8 mouse cellular contexts compared by ENCODE assay signal in the genomic region with DNA sequence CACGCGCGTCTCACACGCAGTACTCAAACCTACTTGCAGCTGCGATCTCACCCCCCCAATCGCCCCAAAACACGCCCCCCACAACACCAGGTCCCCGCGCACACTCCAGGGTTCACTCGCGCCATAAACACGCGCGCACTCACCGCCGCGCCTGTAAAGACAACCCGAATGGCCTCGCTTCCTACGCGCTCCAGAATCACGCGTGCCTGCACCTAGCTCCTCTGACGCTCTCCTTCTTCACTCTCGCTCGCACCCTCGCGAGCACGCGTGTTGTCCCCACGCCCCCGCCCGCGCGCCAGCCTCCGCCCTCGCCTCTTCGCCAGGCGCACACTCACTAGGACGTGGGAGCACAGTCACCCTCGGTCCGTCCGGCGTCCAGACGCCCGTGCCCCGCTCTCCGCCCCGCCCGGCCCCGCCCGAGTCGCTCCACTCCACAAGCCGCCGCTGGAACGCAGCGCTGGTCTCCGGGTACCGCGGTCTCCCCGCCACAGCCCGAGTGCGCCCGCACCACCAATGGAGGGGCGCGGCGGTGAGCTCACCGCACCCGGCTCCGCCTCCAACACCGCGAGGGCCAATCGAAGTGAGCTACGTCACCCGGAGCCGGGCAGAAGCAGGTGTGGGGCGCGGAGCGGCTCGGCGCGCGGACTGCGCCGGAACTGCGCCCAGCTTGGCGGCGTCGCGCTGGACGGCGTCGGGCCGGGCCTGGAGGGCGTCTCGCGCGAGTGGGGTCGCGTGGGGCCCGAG. TPM values are rescaled to one million over a fixed set of nuclear protein-coding genes. Genes with fewer than 3 reads are reported as not detected.
DNase-seq lines count a peak whose midpoint lies in the region; ATAC-seq lines count a peak whose summit lies in the region.

No protein-coding gene starts in this region.

- H3K4me3 ChIP-seq in forebrain, embryonic 12.5 days (replicated peaks): peak overlapping the region; percentile 92
- peak overlapping the region; percentile 70 for H3K4me3 ChIP-seq in heart, embryonic 15.5 days
- H3K4me3 ChIP-seq in liver, embryonic 12.5 days: peak overlapping the region; percentile 54

- under 1% methylated on average over 96 of the region's 101 CpGs for WGBS in forebrain, embryonic 12.5 days
- under 1% methylated on average over 100 of the region's 101 CpGs for WGBS in heart, embryonic 15.5 days
- WGBS in liver, embryonic 12.5 days (ENCODE audit: insufficient replicate concordance): 1% methylated on average over 80 of the region's 101 CpGs

- peak; percentile 80 to 83 for DNase-seq in B cell, adult 2 months
- peak; percentile 35 for DNase-seq in c-Kit-positive CD71-negative TER-119-negative erythroid progenitor cells, embryonic 14.5 days (ENCODE audit: low read depth)
- DNase-seq in kidney, postnatal 10 days: peak; percentile 93
- DNase-seq in neural tube, embryonic 10.5 days (ENCODE audit: extremely low spot score, low spot score): peak; percentile 93
- DNase-seq in splenic B cell, adult 2 months (ENCODE audit: low read depth, low spot score): peak; percentile 80

- H3K9ac ChIP-seq in forebrain, embryonic 12.5 days: peak overlapping the region; percentile 89
- peak overlapping the region; percentile 74 for H3K9ac ChIP-seq in heart, embryonic 15.5 days
- peak overlapping the region; percentile 35; the same call in 1 of the 2 replicates for H3K9ac ChIP-seq in liver, embryonic 12.5 days

- H3K4me1 ChIP-seq in forebrain, embryonic 12.5 days: peaks cover 46% of the 10 kb centered on the region
- H3K4me1 ChIP-seq in heart, embryonic 15.5 days (replicated peaks): peaks cover 23% of the 10 kb centered on the region
- H3K4me1 ChIP-seq in liver, embryonic 12.5 days: peaks cover 12% of the 10 kb centered on the region

- peak; percentile 99 for ATAC-seq in forebrain, embryonic 12.5 days (ENCODE audit: low FRiP score)
- peak; percentile 97 for ATAC-seq in heart, embryonic 15.5 days (replicated peaks; ENCODE audit: insufficient number of reproducible peaks, insufficient read depth, low FRiP score, low read depth)
- ATAC-seq in liver, embryonic 12.5 days: peak; percentile 92

- H3K4me2 ChIP-seq in forebrain, embryonic 12.5 days: peak overlapping the region; percentile 82
- H3K4me2 ChIP-seq in heart, embryonic 15.5 days: peak overlapping the region; percentile 89
- peak overlapping the region; percentile 81 for H3K4me2 ChIP-seq in liver, embryonic 12.5 days

- H3K27ac ChIP-seq in forebrain, embryonic 12.5 days: peak overlapping the region; percentile 96
- H3K27ac ChIP-seq in heart, embryonic 15.5 days: peak overlapping the region; percentile 92
- no peak overlapping the region for H3K27ac ChIP-seq in liver, embryonic 12.5 days

- no peaks in the 10 kb centered on the region for H3K36me3 ChIP-seq in forebrain, embryonic 12.5 days (replicated peaks)
- H3K36me3 ChIP-seq in heart, embryonic 15.5 days: no peaks in the 10 kb centered on the region
- H3K36me3 ChIP-seq in liver, embryonic 12.5 days: no peaks in the 10 kb centered on the region
- H3K36me3 ChIP-seq in splenic B cell, adult 2 months (ENCODE audit: control insufficient read depth, insufficient read depth, low read length, poor library complexity, severe bottlenecking): no peaks in the 10 kb centered on the region

- no peaks in the 10 kb centered on the region for H3K9me3 ChIP-seq in forebrain, embryonic 12.5 days
- H3K9me3 ChIP-seq in heart, embryonic 15.5 days (replicated peaks): no peaks in the 10 kb centered on the region
- no peaks in the 10 kb centered on the region for H3K9me3 ChIP-seq in liver, embryonic 12.5 days (replicated peaks)

- H3K27me3 ChIP-seq in forebrain, embryonic 12.5 days: no peaks in the 10 kb centered on the region
- H3K27me3 ChIP-seq in heart, embryonic 15.5 days: peaks cover 27% of the 10 kb centered on the region
- H3K27me3 ChIP-seq in liver, embryonic 12.5 days (replicated peaks): peaks cover 71% of the 10 kb centered on the region
- no peaks in the 10 kb centered on the region for H3K27me3 ChIP-seq in splenic B cell, adult 2 months (ENCODE audit: control insufficient read depth, insufficient read depth, low read length, poor library complexity, severe bottlenecking)

RNA-seq across cellular contexts. Expression of a gene that starts 18.8 kb away (rescaled TPM):
- 0.54 TPM in 1 of 2 replicates, not detected in the other for polyA plus RNA-seq in forebrain, embryonic 12.5 days (2016; fragmentation: Nextera tagmentation; extraction: Ambion mirVana)
- not detected in 2 replicates for polyA plus RNA-seq in heart, embryonic 15.5 days (2015; fragmentation: Nextera tagmentation; extraction: Ambion mirVana)
- not detected in 2 replicates for polyA plus RNA-seq in liver, embryonic 12.5 days (2016; fragmentation: Nextera tagmentation; extraction: Ambion mirVana)

RNA-seq across cellular contexts. Expression of a gene that starts 50.4 kb away (rescaled TPM):
- 77.4 and 77.5 TPM in 2 replicates for polyA plus RNA-seq in forebrain, embryonic 12.5 days (2016; fragmentation: Nextera tagmentation; extraction: Ambion mirVana)
- 88.0 and 98.5 TPM in 2 replicates for polyA plus RNA-seq in heart, embryonic 15.5 days (2015; fragmentation: Nextera tagmentation; extraction: Ambion mirVana)
- polyA plus RNA-seq in liver, embryonic 12.5 days (2016; fragmentation: Nextera tagmentation; extraction: Ambion mirVana): 51.0 and 53.2 TPM in 2 replicates

Comparison
In these comparisons a context has a peak if more than half of its experiments do, and no peak if none do; other contexts are left out.
1. DNase-seq: peak in every context shown above with its lines; median percentile 93 in kidney, postnatal 10 days; 93 in neural tube, embryonic 10.5 days; 82 in B cell, adult 2 months; 80 in splenic B cell, adult 2 months; 35 in c-Kit-positive CD71-negative TER-119-negative erythroid progenitor cells, embryonic 14.5 days.
2. H3K9ac ChIP-seq: peak in every context shown above with its lines; median percentile 89 in forebrain, embryonic 12.5 days; 74 in heart, embryonic 15.5 days; 35 in liver, embryonic 12.5 days.